Mouse (Mus musculus) liver, embryonic 11.5 days (tissue): ENCODE data around the gene Zfp112. TPM values are rescaled to one million over a fixed set of nuclear protein-coding genes. Genes with fewer than 3 reads are reported as not detected.
A peak's percentile ranks its signal among the peaks of the same experiment; 100 is the strongest.
"Not testable (repeated sequence)": the region's sequence is repeated elsewhere in the genome, so short reads cannot be mapped to it uniquely, and the experiment has no call there.

ENCODE experiments used
- ATAC-seq: fragments of 200-750 bp; cut with Nextera tagmentation; replicated peaks from 2 replicates; pipeline ENCODE4 v1.8.0; 2017; ENCODE audit warnings: moderate number of reproducible peaks, mild to moderate bottlenecking, moderate TSS enrichment, moderate library complexity; ENCODE audit not compliant: low FRiP score
- DNase-seq: peaks from one replicate; pipeline ENCODE4 v3.0.0-alpha.2; 2017; ENCODE audit warnings: low spot score
- H3K27ac ChIP-seq: fragments of 300-500 bp; sonication (generic); 2 replicates; pipeline ENCODE4 v1.5.1; 2014; ENCODE audit warnings: mild to moderate bottlenecking, low read depth, low read length, control low read depth
- H3K27me3 ChIP-seq: fragments of 300-500 bp; sonication (generic); replicated peaks from 2 replicates; pipeline ENCODE4 v1.6.1; 2014; ENCODE audit warnings: low read length, mixed read lengths; ENCODE audit not compliant: control insufficient read depth, insufficient read depth
- H3K36me3 ChIP-seq: fragments of 300-500 bp; sonication (generic); 2 replicates; pipeline ENCODE4 v1.6.1; 2014; ENCODE audit warnings: mild to moderate bottlenecking, low read length, moderate library complexity, mixed read lengths; ENCODE audit not compliant: control insufficient read depth, insufficient read depth
- H3K4me1 ChIP-seq: fragments of 300-500 bp; sonication (generic); replicated peaks from 2 replicates; pipeline ENCODE4 v1.6.1; 2014; ENCODE audit warnings: low read length, mixed read lengths; ENCODE audit not compliant: control insufficient read depth, insufficient read depth
- H3K4me2 ChIP-seq: fragments of 300-500 bp; sonication (generic); 2 replicates; pipeline ENCODE4 v1.6.1; 2014; ENCODE audit warnings: mild to moderate bottlenecking, control low read depth, moderate library complexity
- H3K4me3 ChIP-seq: fragments of 300-500 bp; sonication (generic); 2 replicates; pipeline ENCODE4 v1.5.1; 2014; ENCODE audit warnings: low read depth, low read length, control low read depth
- H3K9ac ChIP-seq: fragments of 300-500 bp; sonication (generic); 2 replicates; pipeline ENCODE4 v1.6.1; 2014; ENCODE audit warnings: low read depth, low read length, control low read depth
- H3K9me3 ChIP-seq: fragments of 300-500 bp; sonication (generic); 2 replicates; pipeline ENCODE4 v1.6.1; 2016; ENCODE audit warnings: low read length, inconsistent platforms, mixed read lengths; ENCODE audit not compliant: control insufficient read depth
- WGBS: fragments of 180-500 bp; shearing (Covaris S2); extraction: QIAGEN DNeasy Blood & Tissue Kit; methylation state at CpG from one replicate; pipeline ENCODE4 v1.1.7; 2014; 5-methylcytosine and 5-hydroxymethylcytosine counted together
- polyA plus RNA-seq: library from polyadenylated mRNA; unstranded; fragments of >200 nt; fragmentation: Nextera tagmentation; extraction: Ambion mirVana; gene quantifications from 2 replicates; pipeline ENCODE4 v1.2.1, GENCODE M21; 2014

The Zfp112 gene
- 2.1 and 3.5 TPM in 2 replicates for polyA plus RNA-seq

DNA sequence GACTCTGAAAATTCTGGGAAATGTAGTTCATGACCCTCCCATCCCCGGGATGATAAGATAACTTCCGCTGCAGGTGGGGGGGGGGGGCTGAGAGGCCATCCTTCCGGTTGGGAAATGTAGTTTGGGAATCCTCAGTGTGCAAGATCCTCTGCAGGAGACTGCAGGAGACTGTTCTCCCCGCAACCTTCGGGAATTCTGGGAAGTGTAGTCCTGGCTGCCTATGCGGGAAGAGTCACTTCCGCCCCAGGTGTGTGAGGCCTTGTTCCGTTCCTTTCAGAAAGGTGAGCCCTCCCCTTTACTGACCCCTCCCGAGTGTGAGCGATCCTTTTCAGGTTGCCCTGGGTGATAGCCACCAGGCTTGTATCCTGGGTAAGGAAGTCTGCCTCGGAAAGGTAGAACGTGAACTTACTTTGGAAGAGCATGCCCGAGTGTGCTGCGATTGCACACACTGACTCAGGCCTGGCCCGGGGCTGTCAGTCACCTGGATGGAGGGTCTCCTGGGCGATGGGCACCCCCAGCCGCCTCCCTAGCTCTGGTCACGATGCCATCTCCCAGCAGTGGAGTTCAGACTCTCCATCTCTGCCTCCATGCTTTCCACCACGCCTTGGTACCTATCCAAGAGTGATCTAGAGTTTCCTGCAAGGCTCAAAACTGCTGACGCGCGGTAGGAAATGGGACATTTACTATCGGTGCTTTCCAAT lies at the start of gene Zfp112:
Gene Zfp112, plus strand, starts transcription at position 159 of the 701 bp plus-strand sequence.
- peak within 1 kb of the TSS; percentile 86 for H3K4me2 ChIP-seq
- peak within 1 kb of the TSS; percentile 64 for H3K4me3 ChIP-seq
- DNase-seq: peak; percentile 73
- peak; percentile 83 for ATAC-seq
- WGBS: 3% methylated on average over 23 of the region's 23 CpGs
- H3K36me3 ChIP-seq: peaks cover 18% of the 10 kb centered on the region
- peak within 1 kb of the TSS; percentile 47 for H3K9ac ChIP-seq
- H3K27ac ChIP-seq: peak within 1 kb of the TSS; percentile 71
- H3K4me1 ChIP-seq: peaks cover 3% of the 10 kb centered on the region; the same call in 1 of the 2 replicates
- H3K9me3 ChIP-seq: peaks cover 15% of the 10 kb centered on the region
- H3K27me3 ChIP-seq: no peaks in the 10 kb centered on the region

DNA sequence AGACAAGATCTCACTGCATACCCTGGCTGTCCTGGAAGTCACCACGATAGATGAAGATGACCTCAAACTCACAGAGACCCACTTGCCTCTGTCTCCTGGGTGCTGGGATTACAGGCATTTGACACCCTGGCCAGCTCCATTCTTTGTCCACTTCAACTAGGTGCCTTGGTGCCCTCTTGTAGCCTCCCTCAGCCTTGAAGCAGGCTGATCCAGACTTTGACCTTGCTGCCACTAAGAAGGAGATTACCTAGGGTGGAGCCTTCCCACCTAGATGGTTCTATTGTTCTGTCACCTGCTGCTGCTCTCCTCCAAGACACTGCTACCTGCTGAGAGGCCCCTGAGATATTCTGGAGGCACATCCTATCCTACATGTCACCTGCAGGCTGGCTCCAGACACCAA lies 37.7 kb upstream of the Zfp112 start:
- H3K36me3 ChIP-seq, H3K27ac ChIP-seq, H3K4me1 ChIP-seq, H3K9ac ChIP-seq, H3K27me3 ChIP-seq, H3K9me3 ChIP-seq, DNase-seq, H3K4me3 ChIP-seq, ATAC-seq, H3K4me2 ChIP-seq: not testable (repeated sequence)
- WGBS: 30% methylated on average over 1 of the region's 1 CpGs

DNA sequence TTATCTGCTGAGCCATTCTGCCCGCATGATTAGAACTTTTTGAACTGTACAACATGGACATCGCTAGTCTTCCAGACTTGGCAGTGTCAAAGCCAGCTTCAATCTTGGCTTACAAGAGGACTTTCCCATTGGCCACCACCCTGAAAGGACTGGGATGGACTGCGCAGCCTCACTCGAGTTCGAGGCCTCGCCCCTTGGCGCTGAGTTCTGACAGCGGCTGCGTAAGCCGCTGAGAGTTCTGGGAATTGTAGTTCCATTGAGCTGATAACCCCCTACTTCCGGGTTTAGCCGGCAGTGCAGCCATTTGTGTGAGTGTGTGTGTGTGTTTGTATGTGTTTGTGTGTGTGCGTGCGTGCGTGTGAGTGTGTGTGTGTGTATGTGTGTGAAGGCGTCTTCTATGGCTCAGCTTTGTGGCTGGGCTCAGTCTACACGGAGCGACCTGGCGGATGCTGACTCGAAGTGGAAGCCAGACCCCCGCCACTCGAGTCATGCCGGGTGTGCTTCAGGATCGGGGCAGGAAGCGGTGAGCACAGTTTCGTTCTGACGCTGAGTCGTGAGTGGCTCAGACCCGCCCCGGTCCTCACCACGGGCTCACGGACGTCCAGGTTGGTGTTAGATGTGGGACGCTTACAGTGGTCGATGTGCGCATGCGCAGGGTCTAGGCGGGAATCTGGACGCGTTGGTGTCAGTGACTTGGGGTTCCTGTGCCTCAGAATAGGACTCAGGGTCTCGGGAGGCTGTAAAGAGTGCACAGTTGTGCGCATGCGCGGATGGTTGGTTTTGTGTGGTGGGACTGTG lies 30.3 kb upstream of the Zfp112 start, which contains the start of gene Zfp180:
Gene Zfp180, plus strand, starts transcription at position 291 of the 798 bp plus-strand sequence.
- H3K9me3 ChIP-seq: peaks cover 8% of the 10 kb centered on the region; the same call in 1 of the 2 replicates
- H3K27me3 ChIP-seq: no peaks in the 10 kb centered on the region
- H3K4me2 ChIP-seq: peak within 1 kb of the TSS; percentile 85
- peak within 1 kb of the TSS; percentile 89 for H3K27ac ChIP-seq
- peak within 1 kb of the TSS; percentile 90 for H3K9ac ChIP-seq
- peak; percentile 88 for DNase-seq
- H3K4me3 ChIP-seq: peak within 1 kb of the TSS; percentile 79
- 20% methylated on average over 44 of the region's 44 CpGs for WGBS
- H3K4me1 ChIP-seq: 0 out of 2 replicates have a peak, but pooled peaks cover 5% of the 10 kb centered on the region
- peaks cover 15% of the 10 kb centered on the region for H3K36me3 ChIP-seq
- ATAC-seq: peak; percentile 97

DNA sequence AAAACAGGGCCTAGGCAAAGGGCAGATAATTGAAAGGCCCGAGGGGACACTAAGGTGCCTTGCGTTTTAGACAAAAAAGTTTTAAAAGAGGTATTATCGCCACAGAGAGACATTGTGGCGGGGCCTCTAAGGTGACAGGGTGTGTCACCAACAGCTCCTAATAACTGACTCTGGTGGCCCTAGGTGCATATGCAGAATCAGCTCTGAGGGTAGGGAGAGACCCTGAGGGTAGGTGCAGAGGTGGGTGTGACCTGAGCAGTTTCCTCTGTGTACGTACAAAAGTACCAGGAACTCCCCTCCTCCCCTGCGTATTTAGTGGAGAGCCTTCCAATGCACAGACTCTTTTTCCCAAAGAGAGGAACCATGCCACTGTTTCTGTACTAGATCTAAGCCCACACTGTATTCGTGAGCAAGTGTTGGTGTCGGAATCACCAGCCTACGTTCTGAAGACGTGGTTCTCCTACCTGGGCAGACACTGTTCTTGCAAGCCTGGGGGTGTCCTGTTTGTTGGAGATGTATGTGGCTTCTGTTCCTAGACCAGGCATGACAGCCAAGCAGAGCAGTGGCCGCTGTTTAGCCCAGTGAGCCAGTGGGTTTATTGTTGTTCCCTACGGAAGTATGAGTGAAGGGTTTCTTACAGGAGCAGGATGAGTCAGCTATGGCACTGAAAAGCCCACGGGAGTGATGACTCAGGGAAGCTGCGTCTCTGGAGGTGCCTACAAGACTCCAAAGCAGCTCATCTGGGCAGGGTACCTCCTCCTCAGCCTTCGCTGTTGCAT lies 29.5 kb upstream of the Zfp112 start:
- DNase-seq (no peak), ATAC-seq (peak; percentile 61)
- H3K36me3 ChIP-seq: peaks cover 23% of the 10 kb centered on the region
- no peaks in the 10 kb centered on the region for H3K27me3 ChIP-seq
- 0 out of 2 replicates have a peak, but pooled peaks cover 5% of the 10 kb centered on the region for H3K4me1 ChIP-seq
- H3K9ac ChIP-seq: peak overlapping the region; percentile 90
- peak overlapping the region; percentile 79 for H3K4me3 ChIP-seq
- peak overlapping the region; percentile 85 for H3K4me2 ChIP-seq
- WGBS: 44% methylated on average over 15 of the region's 15 CpGs
- H3K27ac ChIP-seq: peak overlapping the region; percentile 89
- peaks cover 8% of the 10 kb centered on the region; the same call in 1 of the 2 replicates for H3K9me3 ChIP-seq

DNA sequence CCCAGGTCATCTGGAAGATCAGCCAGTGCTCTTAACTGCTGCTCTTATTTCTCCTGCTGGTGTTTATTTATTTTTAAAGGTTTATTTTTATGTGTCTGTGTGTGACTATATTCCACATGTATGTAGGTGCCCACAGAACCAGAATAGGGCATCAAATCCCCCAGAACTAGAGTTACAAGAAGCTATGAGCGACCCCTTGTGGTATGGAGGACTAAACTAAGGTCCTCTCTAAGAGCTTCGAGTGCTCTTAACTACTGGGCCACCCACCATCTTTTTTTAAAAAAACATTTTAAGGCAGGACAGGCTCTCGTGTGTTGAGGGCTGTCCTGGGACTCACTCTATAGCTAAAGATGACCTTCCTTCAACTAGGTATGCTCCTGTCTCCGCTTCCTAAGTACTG lies 25.2 kb upstream of the Zfp112 start:
- H3K27ac ChIP-seq: no peak overlapping the region
- peaks cover 25% of the 10 kb centered on the region for H3K36me3 ChIP-seq
- no peak for ATAC-seq
- H3K9ac ChIP-seq: no peak overlapping the region
- DNase-seq: no peak
- no peak overlapping the region for H3K4me2 ChIP-seq
- H3K9me3 ChIP-seq: peaks cover 7% of the 10 kb centered on the region; the same call in 1 of the 2 replicates
- H3K4me3 ChIP-seq: no peak overlapping the region
- WGBS: 92% methylated on average over 4 of the region's 4 CpGs
- H3K27me3 ChIP-seq: no peaks in the 10 kb centered on the region
- H3K4me1 ChIP-seq: 0 out of 2 replicates have a peak, but pooled peaks cover 5% of the 10 kb centered on the region

DNA sequence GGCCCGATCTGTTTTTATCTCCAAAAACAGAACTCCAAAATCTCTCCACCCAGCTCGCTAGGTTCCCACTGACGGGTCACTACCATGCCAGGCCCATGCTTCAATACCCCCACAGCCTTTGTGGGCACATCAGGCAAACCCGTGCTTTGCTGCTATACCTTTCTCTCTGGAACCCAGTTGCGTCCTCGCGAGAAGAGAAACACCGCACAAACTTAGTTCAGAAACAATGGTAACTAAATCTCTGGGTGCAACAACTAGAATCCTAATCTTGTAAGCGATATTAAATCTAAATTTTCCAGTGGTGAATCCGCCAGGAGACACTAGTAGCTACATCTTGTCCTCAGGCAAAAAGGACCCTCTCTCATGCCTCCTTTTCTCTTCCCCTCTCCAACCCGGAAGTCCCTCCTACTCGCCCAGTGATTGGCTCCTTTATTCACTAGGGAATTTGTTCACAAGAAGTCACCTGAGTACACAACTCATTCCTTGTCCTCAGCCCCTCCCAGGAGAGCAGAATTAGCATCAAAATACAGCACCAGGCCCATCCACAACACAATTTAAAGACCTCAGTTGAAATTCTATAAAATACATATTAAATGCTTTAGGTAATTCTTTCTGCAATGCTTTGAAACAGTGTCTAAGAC lies 24.5 kb upstream of the Zfp112 start:
- peaks cover 4% of the 10 kb centered on the region; the same call in 1 of the 2 replicates for H3K9me3 ChIP-seq
- no peak overlapping the region for H3K4me2 ChIP-seq
- no peak overlapping the region for H3K4me3 ChIP-seq
- H3K27ac ChIP-seq: no peak overlapping the region
- DNase-seq (no peak), ATAC-seq (no peak)
- H3K36me3 ChIP-seq: peaks cover 25% of the 10 kb centered on the region
- WGBS: 93% methylated on average over 12 of the region's 12 CpGs
- 0 out of 2 replicates have a peak, but pooled peaks cover 4% of the 10 kb centered on the region for H3K4me1 ChIP-seq
- no peak overlapping the region for H3K9ac ChIP-seq
- no peaks in the 10 kb centered on the region for H3K27me3 ChIP-seq

DNA sequence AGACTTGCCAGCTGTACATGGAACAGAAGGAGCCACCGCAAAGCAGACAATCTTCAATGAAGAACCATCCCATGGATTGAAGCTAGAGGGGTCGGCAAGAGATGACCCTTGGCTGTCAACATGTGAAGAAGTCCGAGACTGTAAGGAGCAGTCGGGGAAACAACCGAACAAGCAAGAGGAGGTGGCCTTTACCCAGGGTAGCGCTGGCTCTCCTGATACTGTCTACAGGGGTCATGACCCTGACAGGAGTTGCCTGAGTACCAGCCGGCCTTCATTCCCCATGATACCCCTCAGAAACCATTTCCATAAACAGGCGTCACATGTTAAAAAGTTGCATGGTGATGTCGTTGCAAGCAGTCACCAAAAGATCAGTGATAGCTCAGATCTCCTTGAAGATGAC lies 7.7 kb upstream of the Zfp112 start:
- no peak for ATAC-seq
- Histone ChIP-seq H3K36me3 (peaks cover 96% of the 10 kb centered on the region), H3K27ac (no peak overlapping the region), H3K4me1 (no peaks in the 10 kb centered on the region), H3K4me2 (no peak overlapping the region), H3K9me3 (peaks cover 80% of the 10 kb centered on the region), H3K9ac (no peak overlapping the region), H3K27me3 (no peaks in the 10 kb centered on the region), H3K4me3 (no peak overlapping the region)
- WGBS: 93% methylated on average over 9 of the region's 9 CpGs
- DNase-seq: no peak
